Mouse (Mus musculus): ENCODE measurements around the gene Spata25.
"Not testable (repeated sequence)": the region's sequence is repeated elsewhere in the genome, so short reads cannot be mapped to it uniquely, and the experiment has no call there.

Gene Spata25

GRCm38 (mm10) chr2:164828437-164828836 lies at the start of gene Spata25:
Gene Spata25 (minus strand): TSS chr2:164828537.
- DNase-seq: no peak

GRCm38 (mm10) chr2:164877376-164878215 lies 49.3 kb upstream of the Spata25 start:
- not testable (repeated sequence) for DNase-seq

GRCm38 (mm10) chr2:164875648-164876047 lies 47.3 kb upstream of the Spata25 start:
- not testable (repeated sequence) for DNase-seq

GRCm38 (mm10) chr2:164874239-164874769 lies 46.0 kb upstream of the Spata25 start:
- DNase-seq: no peak

- DNase-seq: no peak
Measured at GRCm38 (mm10) chr2:164873621-164874020, 45.3 kb upstream of the Spata25 start.

- DNase-seq: no peak
Measured at GRCm38 (mm10) chr2:164871602-164872303, 43.4 kb upstream of the Spata25 start.

GRCm38 (mm10) chr2:164868491-164868890 lies 40.2 kb upstream of the Spata25 start:
- no peak for DNase-seq

- DNase-seq: no peak
Measured at GRCm38 (mm10) chr2:164867566-164867965, 39.2 kb upstream of the Spata25 start.

GRCm38 (mm10) chr2:164866741-164867551 lies 38.6 kb upstream of the Spata25 start:
- DNase-seq: no peak

- DNase-seq: no peak
Measured at GRCm38 (mm10) chr2:164864593-164864992, 36.3 kb upstream of the Spata25 start.

GRCm38 (mm10) chr2:164863411-164863810 lies 35.1 kb upstream of the Spata25 start:
- DNase-seq: not testable (repeated sequence)

- no peak for DNase-seq
Measured at GRCm38 (mm10) chr2:164862179-164862861, 34.0 kb upstream of the Spata25 start.

GRCm38 (mm10) chr2:164861094-164861493 lies 32.8 kb upstream of the Spata25 start:
- no peak for DNase-seq

- no peak for DNase-seq
Measured at GRCm38 (mm10) chr2:164859640-164860432, 31.5 kb upstream of the Spata25 start.

GRCm38 (mm10) chr2:164859155-164859554 lies 30.8 kb upstream of the Spata25 start:
- no peak for DNase-seq

- DNase-seq: no peak
Measured at GRCm38 (mm10) chr2:164857842-164858553, 29.7 kb upstream of the Spata25 start.

GRCm38 (mm10) chr2:164857101-164857821 lies 28.9 kb upstream of the Spata25 start, which contains the start of gene Pltp:
Gene Pltp (minus strand): TSS chr2:164857711.
- DNase-seq: peak; percentile 34

GRCm38 (mm10) chr2:164856309-164857100 lies 28.2 kb upstream of the Spata25 start:
- DNase-seq: no peak

- DNase-seq: not testable (repeated sequence)
Measured at GRCm38 (mm10) chr2:164855572-164855971, 27.2 kb upstream of the Spata25 start.
